Mouse (Mus musculus): ENCODE measurements around the gene Arhgef1. TPM values are rescaled to one million over a fixed set of nuclear protein-coding genes. Genes with fewer than 3 reads are reported as not detected.

Gene Arhgef1
- polyA plus RNA-seq (2012; rRNA removed) (256 and 337 TPM in 2 replicates), polyA plus RNA-seq (2014; fragmentation: Nextera tagmentation; extraction: Ambion mirVana) (109 and 116 TPM in 2 replicates)

DNA sequence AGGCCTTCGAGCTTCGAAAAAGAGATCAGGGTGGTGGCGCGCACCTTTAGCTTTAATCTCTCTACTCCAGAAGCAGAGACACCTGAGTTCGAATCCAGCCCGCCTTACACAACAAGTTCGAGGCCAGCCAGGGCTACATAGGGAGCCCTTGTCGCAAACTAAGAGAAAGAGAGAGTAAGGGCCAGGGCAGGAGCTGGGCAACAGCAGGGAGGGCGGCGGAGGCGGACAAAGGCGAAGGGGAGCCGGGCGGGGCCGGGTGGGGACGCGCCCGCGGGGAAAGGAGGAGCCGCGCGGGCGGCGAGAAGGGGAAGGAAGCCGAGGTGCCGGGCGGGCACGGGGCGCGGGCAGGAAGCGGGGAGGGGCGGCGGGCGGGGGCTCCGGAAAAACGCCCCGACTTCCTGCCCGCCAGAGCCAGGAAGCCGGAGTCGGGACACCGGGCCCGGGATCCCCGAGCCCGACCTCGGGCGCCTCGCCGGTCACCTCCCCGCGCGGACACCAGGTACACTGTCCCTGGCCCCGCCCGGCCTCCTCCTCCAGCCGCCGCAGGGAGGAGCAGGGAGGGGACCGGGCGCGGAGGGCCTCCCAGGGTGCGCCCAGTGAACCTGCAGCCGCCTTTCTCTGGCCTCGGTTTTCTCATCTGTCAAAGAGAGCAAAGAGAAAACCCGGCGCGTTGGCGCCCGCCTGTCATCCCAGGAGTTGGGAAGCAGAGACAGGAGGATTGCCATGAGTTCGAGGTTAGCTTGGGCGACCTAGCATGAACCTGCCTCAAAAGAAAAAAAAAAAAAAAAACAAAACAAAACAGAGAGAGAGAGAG is at the start of gene Arhgef1:
Gene Arhgef1, plus strand, starts transcription at position 283 of the 814 bp plus-strand sequence.
- Histone ChIP-seq H3K27me3 (ENCODE audit: control insufficient read depth, insufficient read depth, low read length) (no peaks in the 10 kb centered on the region), H3K4me1 (ENCODE audit: control insufficient read depth, insufficient read depth, low read length) (peaks cover 32% of the 10 kb centered on the region), H3K27ac (replicated peaks; ENCODE audit: low read depth, low read length) (peak within 1 kb of the TSS; percentile 53), H3K36me3 (ENCODE audit: control insufficient read depth, insufficient read depth, low read length) (peaks cover 4% of the 10 kb centered on the region; the same call in 1 of the 2 replicates), H3K9ac (ENCODE audit: low read depth, low read length, severe bottlenecking) (peak within 1 kb of the TSS; percentile 83), H3K4me3 (replicated peaks; ENCODE audit: low read length) (peak within 1 kb of the TSS; percentile 85), H3K9me3 (ENCODE audit: control insufficient read depth, low read length) (no peaks in the 10 kb centered on the region), H3K4me2 (replicated peaks; ENCODE audit: low read depth, low read length, severe bottlenecking) (peak within 1 kb of the TSS; percentile 67)
- TF ChIP-seq POLR2A (IDR thresholded peaks at IDR 0.05; ENCODE audit: borderline replicate concordance, extremely low read depth, insufficient read depth, insufficient read length), result 0 out of 2 replicates have a peak, but pooled peaks have one; percentile 12
- DNase-seq (ENCODE audit: low spot score) (peak; percentile 52), ATAC-seq (ENCODE audit: low FRiP score, low read depth) (0 out of 2 replicates have a peak, but pooled peaks have one; percentile 14)
- 7% methylated on average over 41 of the region's 68 CpGs for WGBS

- no peak overlapping the region for H3K4me3 ChIP-seq (replicated peaks; ENCODE audit: low read length)
- TF ChIP-seq POLR2A (IDR thresholded peaks at IDR 0.05; ENCODE audit: borderline replicate concordance, extremely low read depth, insufficient read depth, insufficient read length), result no peak
- DNase-seq (ENCODE audit: low spot score) (no peak), ATAC-seq (ENCODE audit: low FRiP score, low read depth) (no peak)
- H3K4me2 ChIP-seq (replicated peaks; ENCODE audit: low read depth, low read length, severe bottlenecking), result no peak overlapping the region
- no peaks in the 10 kb centered on the region for H3K27me3 ChIP-seq (ENCODE audit: control insufficient read depth, insufficient read depth, low read length)
- H3K27ac ChIP-seq (replicated peaks; ENCODE audit: low read depth, low read length), result no peak overlapping the region
- H3K36me3 ChIP-seq (ENCODE audit: control insufficient read depth, insufficient read depth, low read length), result no peaks in the 10 kb centered on the region
- H3K4me1 ChIP-seq (ENCODE audit: control insufficient read depth, insufficient read depth, low read length), result no peaks in the 10 kb centered on the region
- H3K9ac ChIP-seq (ENCODE audit: low read depth, low read length, severe bottlenecking), result no peak overlapping the region
- no peaks in the 10 kb centered on the region for H3K9me3 ChIP-seq (ENCODE audit: control insufficient read depth, low read length)
These were observed 49.5 kb upstream of the Arhgef1 start for GRCm38 (mm10) chr7:24853233-24853563.

GRCm38 (mm10) chr7:24853695-24854094 is 49.0 kb upstream of the Arhgef1 start:
- no peak for ATAC-seq (ENCODE audit: low FRiP score, low read depth)
- Histone ChIP-seq H3K4me1 (ENCODE audit: control insufficient read depth, insufficient read depth, low read length) (no peaks in the 10 kb centered on the region), H3K9ac (ENCODE audit: low read depth, low read length, severe bottlenecking) (no peak overlapping the region), H3K27ac (replicated peaks; ENCODE audit: low read depth, low read length) (no peak overlapping the region), H3K4me2 (replicated peaks; ENCODE audit: low read depth, low read length, severe bottlenecking) (no peak overlapping the region), H3K4me3 (replicated peaks; ENCODE audit: low read length) (no peak overlapping the region), H3K27me3 (ENCODE audit: control insufficient read depth, insufficient read depth, low read length) (no peaks in the 10 kb centered on the region), H3K9me3 (ENCODE audit: control insufficient read depth, low read length) (no peaks in the 10 kb centered on the region), H3K36me3 (ENCODE audit: control insufficient read depth, insufficient read depth, low read length) (no peaks in the 10 kb centered on the region)
- no peak for TF ChIP-seq POLR2A (IDR thresholded peaks at IDR 0.05; ENCODE audit: borderline replicate concordance, extremely low read depth, insufficient read depth, insufficient read length)
- no peak for DNase-seq (ENCODE audit: low spot score)
- WGBS, result 37% methylated on average over 7 of the region's 7 CpGs

DNA sequence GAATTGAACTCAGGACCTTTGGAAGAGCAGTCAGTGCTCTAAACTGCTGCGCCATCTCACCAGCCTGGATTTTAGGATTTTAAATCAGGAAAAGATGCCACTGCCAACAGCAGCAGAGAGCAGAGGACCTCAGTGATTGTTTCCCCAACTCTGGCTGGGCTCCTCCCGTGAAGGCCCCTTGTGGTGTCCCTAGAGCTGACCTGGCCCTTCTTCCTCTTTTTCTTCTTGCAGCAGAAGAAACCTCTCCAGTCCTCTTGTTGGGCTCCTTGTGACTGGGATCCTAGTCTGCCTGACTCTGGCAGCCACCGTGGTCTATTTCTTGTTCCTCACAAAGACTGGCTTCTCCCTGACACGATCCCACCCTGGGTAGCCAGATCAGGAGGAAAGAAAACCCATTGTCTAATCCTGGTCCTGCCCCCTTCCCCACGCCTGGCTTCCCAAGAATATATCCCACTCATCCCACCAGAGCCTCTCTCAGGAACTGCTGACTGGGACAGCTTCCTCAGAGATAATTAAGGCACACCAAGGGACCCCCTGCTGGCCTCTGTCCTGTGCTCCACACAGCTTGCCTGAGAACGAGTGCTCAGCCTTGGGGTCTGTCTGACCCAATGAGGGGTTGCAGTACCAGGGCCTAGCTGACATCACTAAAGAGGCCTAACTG is 46.1 kb upstream of the Arhgef1 start:
- H3K4me3 ChIP-seq (replicated peaks; ENCODE audit: low read length), result no peak overlapping the region
- H3K36me3 ChIP-seq (ENCODE audit: control insufficient read depth, insufficient read depth, low read length), result no peaks in the 10 kb centered on the region
- 54% methylated on average over 5 of the region's 6 CpGs for WGBS
- DNase-seq (ENCODE audit: low spot score), result no peak
- ATAC-seq (ENCODE audit: low FRiP score, low read depth), result no peak
- no peaks in the 10 kb centered on the region for H3K4me1 ChIP-seq (ENCODE audit: control insufficient read depth, insufficient read depth, low read length)
- TF ChIP-seq POLR2A (IDR thresholded peaks at IDR 0.05; ENCODE audit: borderline replicate concordance, extremely low read depth, insufficient read depth, insufficient read length), result no peak
- H3K27me3 ChIP-seq (ENCODE audit: control insufficient read depth, insufficient read depth, low read length), result no peaks in the 10 kb centered on the region
- no peak overlapping the region for H3K27ac ChIP-seq (replicated peaks; ENCODE audit: low read depth, low read length)
- H3K9ac ChIP-seq (ENCODE audit: low read depth, low read length, severe bottlenecking), result no peak overlapping the region
- H3K4me2 ChIP-seq (replicated peaks; ENCODE audit: low read depth, low read length, severe bottlenecking), result no peak overlapping the region
- no peaks in the 10 kb centered on the region for H3K9me3 ChIP-seq (ENCODE audit: control insufficient read depth, low read length)

DNA sequence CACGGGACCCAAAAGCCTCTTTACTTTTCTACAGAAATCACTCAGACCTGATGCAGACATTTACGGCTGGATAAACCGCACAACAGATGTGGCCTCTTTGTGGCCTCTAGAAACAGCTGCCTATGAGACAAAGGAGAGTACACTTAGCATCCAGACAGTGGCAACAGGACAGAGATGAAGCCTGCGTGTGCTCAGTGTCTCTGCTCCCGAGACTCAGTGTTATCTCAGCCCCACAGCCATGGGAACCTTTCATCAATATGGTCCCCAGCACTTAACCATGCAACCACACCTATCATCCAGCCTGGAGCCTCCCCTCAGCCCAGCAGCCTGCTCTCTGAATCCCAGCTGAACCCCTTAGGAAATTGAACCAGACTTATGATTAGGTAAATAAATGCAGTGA is 43.5 kb upstream of the Arhgef1 start:
- no peak for ATAC-seq (ENCODE audit: low FRiP score, low read depth)
- DNase-seq (ENCODE audit: low spot score), result no peak
- Histone ChIP-seq H3K36me3 (ENCODE audit: control insufficient read depth, insufficient read depth, low read length) (no peaks in the 10 kb centered on the region), H3K4me3 (replicated peaks; ENCODE audit: low read length) (no peak overlapping the region), H3K27me3 (ENCODE audit: control insufficient read depth, insufficient read depth, low read length) (no peaks in the 10 kb centered on the region), H3K27ac (replicated peaks; ENCODE audit: low read depth, low read length) (no peak overlapping the region), H3K9me3 (ENCODE audit: control insufficient read depth, low read length) (no peaks in the 10 kb centered on the region), H3K4me1 (ENCODE audit: control insufficient read depth, insufficient read depth, low read length) (no peaks in the 10 kb centered on the region), H3K9ac (ENCODE audit: low read depth, low read length, severe bottlenecking) (no peak overlapping the region), H3K4me2 (replicated peaks; ENCODE audit: low read depth, low read length, severe bottlenecking) (no peak overlapping the region)
- WGBS, result 57% methylated on average over 5 of the region's 5 CpGs
- no peak for TF ChIP-seq POLR2A (IDR thresholded peaks at IDR 0.05; ENCODE audit: borderline replicate concordance, extremely low read depth, insufficient read depth, insufficient read length)
